Mouse (Mus musculus) inflammation-experienced regulatory T-cells (primary cell): ENCODE measurements around the gene Enpep. TPM values are rescaled to one million over a fixed set of nuclear protein-coding genes. Genes with fewer than 3 reads are reported as not detected.

ENCODE experiments used
- polyA plus RNA-seq, 2 experiments: library from polyadenylated mRNA; unstranded; fragments of 100-300 nt; shearing (Covaris generic); gene quantifications; one replicate each; pipeline ENCODE4 v1.2.1; 2017

Gene Enpep
- polyA plus RNA-seq = under 1 TPM; 0.59 to 0.94 TPM

DNA sequence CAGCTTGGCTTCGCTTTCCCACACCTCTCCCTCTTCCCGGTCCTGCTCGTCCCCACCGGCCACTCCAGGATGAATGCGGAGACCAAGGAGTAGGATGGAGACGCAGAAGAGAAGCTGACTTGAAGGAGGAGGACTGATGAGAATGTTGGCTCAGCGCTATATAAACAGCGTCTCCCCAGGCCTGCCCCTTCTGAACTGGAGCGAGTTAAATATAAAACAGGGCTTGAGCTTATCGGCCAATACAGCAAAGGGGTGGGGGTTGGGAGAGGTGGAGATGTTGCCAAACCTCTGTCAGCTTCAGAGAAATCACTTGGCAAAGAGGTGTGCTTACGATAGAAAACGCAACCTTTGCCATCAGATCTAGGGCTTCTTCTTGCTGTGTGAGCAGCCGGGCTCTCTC, at the start of gene Enpep:
Enpep (minus strand) TSS at position 135 of the 400 bp plus-strand sequence.

Other genes with a start within 250 kb of the Enpep start
- 1 to 10 TPM in 1 of 2 experiments, under 1 TPM in 1; 0.63 to 1.8 TPM for gene Pitx2, start 132.8 kb downstream of the Enpep start, polyA plus RNA-seq
- 1 to 10 TPM; 8.0 to 8.7 TPM for gene Elovl6, start 199.6 kb upstream of the Enpep start, polyA plus RNA-seq